Mouse (Mus musculus) megakaryocyte, adult 5-6 weeks (primary cell): ENCODE measurements around the gene Eml5. TPM values are rescaled to one million over a fixed set of nuclear protein-coding genes. Genes with fewer than 3 reads are reported as not detected.

Source experiments
- ATAC-seq: 2 replicates; pipeline ENCODE4 v1.8.0; 2016; ENCODE audit warnings: mild to moderate bottlenecking, inconsistent platforms; ENCODE audit not compliant: poor library complexity, severe bottlenecking
- total RNA-seq, 2 experiments: library from RNA; stranded (forward) in 1 of 2; stranded (reverse) in 1 of 2; fragments of 153-499, 151-499 nt in 1 of 2; fragments of 221-1000, 200-1000 nt in 1 of 2; gene quantifications; 2 replicates each; pipeline versions ENCODE4 v1.2.3 to v1.2.4; 2015 to 2017

Gene Eml5
- total RNA-seq (2015), result 4.4 and 4.7 TPM in 2 replicates
- total RNA-seq (2017), result 3.9 and 4.6 TPM in 2 replicates

DNA sequence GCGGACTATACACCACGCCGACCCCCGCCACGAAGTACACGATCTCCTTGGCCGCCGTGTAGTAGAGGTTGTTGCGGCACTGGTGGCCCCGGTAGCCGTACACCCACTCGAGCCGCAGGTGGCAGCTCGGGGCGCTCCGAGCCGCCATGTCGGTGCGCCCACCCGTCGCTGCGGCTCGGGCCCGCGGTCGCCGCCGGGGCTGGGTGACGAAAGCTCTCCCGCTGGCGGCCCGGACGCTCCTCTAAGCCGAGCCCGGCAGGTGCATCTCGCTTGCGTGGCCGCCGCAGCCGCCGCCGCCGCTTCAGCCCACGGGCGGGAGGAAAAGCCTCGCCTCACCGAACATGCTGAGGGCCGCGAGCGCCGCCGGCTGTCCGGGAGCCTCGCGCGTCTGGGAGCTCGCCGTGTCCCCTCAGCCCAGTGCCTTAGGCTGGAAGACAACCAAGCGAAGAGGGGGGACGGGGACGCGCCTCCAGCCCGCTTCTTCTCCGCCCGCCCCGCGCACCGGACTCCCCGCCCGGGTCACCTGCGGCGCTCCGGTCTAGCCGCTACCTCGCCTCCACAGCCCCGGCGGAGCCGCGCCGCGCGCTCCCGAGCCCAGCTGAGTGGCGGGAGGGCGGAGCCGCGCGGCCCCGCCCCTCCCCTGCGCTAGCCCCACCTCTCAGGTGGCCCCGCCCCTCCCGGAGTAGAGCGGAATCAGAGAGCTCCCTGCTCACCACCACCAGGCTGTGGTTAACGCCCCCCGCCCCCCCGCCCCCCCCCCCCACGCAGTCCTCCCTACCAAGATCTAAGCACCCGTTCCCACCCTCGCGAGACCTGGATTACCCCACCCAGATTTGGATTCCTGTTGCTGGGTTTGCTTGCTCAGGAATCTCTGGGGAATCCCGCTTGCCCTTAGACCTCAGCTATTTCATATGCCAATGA, at the start of gene Eml5:
Gene Eml5 (minus strand): TSS at position 604 of the 921 bp plus-strand sequence.
- peak; percentile 91 for ATAC-seq

DNA sequence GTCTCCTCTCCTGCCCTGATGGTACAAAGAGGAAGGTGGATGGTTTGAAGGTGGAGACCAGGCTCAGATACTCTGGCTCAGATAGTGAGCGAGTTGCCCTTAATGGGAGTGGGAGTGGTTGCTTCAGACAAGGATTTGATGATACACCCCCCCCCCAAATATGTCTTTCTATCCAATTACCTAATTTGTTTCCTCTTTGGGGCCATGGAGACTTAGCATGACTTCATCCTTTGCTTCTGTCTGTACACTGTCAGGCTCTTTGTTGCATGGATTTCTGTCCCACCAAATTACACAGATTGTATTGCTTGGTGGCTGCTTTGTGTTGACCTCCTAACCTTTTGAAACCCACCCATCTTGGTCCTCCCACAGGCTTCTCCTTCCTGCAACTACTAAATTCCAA, 31.6 kb upstream of the Eml5 start:
- ATAC-seq, result no peak

- ATAC-seq, result no peak
These were observed 31.2 kb upstream of the Eml5 start for GRCm38 (mm10) chr12:98932441-98932840.

DNA sequence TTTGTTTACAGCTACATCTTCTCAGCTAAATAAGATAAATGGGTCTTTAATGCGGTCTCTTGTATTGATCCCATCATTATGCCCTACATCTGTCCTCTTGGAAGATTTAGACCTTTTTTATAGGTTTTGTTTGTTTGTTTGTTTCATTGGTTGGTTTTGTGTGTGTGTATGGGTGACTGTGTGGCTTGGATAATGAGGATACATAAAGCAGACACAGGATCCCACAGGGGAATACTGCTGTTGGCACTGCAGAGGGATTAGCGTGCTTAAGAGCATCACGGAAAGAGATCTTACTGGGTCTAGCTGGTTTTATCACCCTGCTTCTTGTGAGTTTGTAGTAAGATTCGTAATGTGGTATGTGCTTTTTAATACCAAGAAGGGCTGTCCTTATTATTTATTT, 29.9 kb upstream of the Eml5 start:
- ATAC-seq, result no peak

- peak; percentile 98 for ATAC-seq
These were observed 19.1 kb upstream of the Eml5 start, which contains the start of gene Ttc8 for GRCm38 (mm10) chr12:98920194-98920991. Ttc8 (plus strand) TSS chr12:98920574.

GRCm38 (mm10) chr12:98910096-98910495, 8.8 kb upstream of the Eml5 start:
- ATAC-seq, result no peak

DNA sequence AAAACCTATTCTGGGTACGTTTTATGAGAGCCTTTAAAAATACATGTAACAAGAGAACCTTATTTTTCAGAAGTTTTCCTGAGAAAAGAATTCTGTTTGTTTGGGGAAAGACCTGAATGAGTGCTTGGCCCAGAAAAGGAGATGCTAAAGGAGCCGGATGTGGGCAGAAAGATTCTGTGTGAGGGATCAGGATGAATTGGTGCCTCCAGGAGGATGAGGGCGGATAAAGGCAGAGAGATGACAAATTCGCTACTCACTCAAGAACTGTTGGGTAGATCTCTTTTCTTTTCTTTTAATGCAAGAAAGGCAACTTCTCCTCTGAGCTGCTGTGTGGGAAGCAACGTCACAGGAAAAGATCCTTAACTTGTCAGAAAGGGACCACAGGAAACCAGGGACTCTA, 4.2 kb upstream of the Eml5 start:
- no peak for ATAC-seq

- ATAC-seq, result peak; percentile 30
These were observed 873 bp downstream of the Eml5 start for GRCm38 (mm10) chr12:98900341-98900880.

- no peak for ATAC-seq
These were observed 1.6 kb downstream of the Eml5 start for GRCm38 (mm10) chr12:98899676-98900075.

GRCm38 (mm10) chr12:98896761-98897160, 4.5 kb downstream of the Eml5 start:
- no peak for ATAC-seq

DNA sequence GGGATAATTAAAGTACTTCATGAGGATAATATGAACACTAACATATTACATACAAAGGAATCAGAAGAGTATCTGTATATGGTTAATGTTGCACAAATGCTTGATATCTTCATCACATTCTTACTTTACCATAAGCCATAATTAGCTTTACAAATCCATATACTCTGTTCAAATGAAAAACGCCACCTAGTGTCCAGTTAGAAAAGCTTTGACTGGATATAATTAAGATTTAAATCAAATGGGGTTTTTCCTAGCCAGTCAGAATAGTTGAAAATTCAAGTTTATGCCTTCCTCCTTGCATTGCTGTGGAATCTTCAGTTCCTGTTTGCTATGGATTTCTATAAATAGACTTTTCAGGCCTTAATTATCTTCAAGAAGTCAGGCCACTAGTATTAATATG, 16.8 kb downstream of the Eml5 start:
- peak; percentile 62 for ATAC-seq

DNA sequence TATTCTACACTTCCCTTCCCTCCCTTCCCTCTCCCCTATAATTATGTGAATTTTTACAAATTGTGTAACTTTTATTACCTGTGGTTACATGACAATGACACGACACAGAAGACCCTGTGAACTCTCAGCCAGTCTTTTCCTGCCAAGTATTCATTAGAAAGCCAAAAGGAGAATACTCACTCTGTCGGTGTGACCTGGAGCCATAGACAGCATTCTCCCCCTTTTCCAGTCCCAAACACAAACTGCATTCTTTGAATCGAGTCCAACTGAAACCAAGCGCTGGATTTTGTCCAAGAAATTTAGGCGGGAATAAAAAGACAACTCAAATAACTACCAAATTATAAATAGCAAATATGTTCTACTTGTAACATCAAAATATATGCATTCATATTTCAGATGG, 19.5 kb downstream of the Eml5 start:
- ATAC-seq, result no peak

DNA sequence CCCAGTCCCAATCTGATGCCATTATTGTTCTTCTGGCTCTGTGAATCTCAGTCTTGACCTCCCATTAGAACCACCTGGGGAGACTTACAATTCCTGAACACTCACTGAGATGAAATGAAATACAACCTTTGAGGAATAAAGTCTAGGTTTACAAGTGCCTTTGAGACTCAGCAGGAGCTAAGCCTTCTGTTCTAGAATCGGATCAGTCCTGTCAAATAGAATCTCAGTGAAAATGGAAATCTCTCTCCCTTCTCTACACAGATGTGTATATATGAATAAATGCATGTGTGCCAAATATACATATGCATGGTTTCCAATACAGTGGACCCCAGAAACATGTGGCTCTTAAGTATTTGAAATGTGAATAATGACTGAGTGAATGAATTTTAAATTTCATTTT, 22.6 kb downstream of the Eml5 start:
- no peak for ATAC-seq

- ATAC-seq, result no peak
These were observed 26.1 kb downstream of the Eml5 start for GRCm38 (mm10) chr12:98875216-98875615.

- ATAC-seq, result no peak
These were observed 28.4 kb downstream of the Eml5 start for GRCm38 (mm10) chr12:98872836-98873235.

- ATAC-seq, result no peak
These were observed 37.8 kb downstream of the Eml5 start for GRCm38 (mm10) chr12:98863436-98863835.

DNA sequence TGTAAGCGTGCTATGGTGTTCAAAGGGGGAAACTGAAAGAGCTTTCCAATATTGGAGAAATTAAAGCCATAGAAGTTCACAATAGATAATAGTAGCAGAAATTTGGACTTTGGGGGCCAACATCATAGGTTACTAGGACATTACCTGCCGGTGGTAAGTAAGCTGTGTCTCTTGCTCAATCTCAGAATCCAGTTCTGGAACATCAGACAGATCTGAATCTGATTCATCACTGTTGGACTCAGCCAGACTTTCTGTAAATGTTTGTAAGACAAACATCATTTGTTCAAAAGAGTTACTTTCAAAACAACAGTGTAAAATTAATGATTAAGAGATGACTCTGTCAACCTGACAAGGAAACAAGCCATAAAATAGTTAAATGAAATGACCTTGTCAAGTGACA, 41.0 kb downstream of the Eml5 start:
- no peak for ATAC-seq

DNA sequence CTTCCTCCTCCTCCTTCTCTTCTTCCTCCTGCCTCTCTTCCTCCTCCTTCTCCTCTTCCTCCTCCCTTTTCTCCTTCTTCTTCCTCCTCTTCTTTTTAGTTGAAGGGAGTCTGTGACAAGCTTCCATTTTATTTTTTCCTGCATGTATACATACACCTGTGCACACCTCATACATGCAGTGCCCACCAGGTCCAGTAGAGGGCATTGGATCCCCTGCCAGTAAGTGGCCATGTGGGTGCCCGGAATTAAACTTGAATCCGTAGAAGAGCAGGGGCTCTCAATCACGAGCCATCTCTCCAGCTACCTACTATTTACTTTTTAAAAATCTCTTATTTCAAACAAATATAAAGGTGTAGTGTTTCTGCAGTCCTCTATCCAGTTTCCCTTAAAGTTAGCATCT, 50.5 kb downstream of the Eml5 start:
- peak; percentile 92 for ATAC-seq

DNA sequence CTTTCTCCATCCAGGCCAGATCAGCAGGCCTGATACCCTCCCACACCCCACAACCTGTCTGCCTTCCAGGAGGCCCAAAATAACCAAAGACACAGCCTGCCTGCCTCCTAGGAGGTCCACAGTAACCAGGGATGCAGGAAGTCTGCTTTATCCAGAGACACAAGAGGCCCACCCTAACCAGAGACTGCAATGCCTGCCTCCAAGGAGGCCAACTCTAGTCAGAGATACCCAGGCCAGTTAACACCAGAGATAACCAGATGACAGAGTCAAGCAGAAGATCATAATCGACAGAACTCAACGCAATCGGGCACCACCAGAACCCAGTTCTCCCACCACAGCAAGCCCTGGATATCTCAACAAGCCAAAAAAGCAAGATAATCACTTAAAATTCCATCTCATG, 56.5 kb downstream of the Eml5 start:
- no peak for ATAC-seq

DNA sequence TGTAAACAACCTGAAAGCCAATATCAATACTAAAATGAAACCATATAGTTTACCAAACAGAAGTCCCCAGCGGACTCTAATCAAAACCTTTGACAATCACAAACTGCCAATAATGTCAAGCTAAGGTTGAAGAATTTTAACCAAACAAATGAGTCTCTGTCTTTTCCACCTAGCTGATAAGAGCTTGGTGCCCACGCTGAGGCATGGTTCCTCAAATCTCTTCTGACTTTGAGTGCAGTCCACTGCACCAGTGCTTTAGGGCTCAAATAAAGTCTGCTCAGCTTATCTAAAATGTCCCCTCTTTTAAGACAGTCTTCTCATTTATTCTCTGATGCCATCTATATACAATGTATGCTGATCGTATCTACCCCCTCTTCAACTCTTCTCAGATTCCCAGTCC, 61.1 kb downstream of the Eml5 start:
- ATAC-seq, result no peak

- no peak for ATAC-seq
These were observed 63.3 kb downstream of the Eml5 start for GRCm38 (mm10) chr12:98837940-98838339.
